Mouse (Mus musculus) testis, adult 2 months (tissue): ENCODE measurements around the gene Cd3g.

Source experiments
- CTCF ChIP-seq: fragments of 200-500 bp; IDR thresholded peaks from 2 replicates; pipeline ENCODE4 v1.5.1; 2012; ENCODE audit warnings: low read depth, mild to moderate bottlenecking, inconsistent platforms, low read length, moderate library complexity; ENCODE audit not compliant: control insufficient read depth, insufficient read depth, insufficient replicate concordance
- POLR2A ChIP-seq: fragments of 200-500 bp; IDR thresholded peaks from 2 replicates; pipeline ENCODE4 v1.6.1; 2012; ENCODE audit warnings: low read depth, mild to moderate bottlenecking, inconsistent platforms, low read length, moderate library complexity; ENCODE audit not compliant: control insufficient read depth

GRCm38 (mm10) chr9:44981104-44981503 is 873 bp upstream of the Cd3g start:
- TF ChIP-seq POLR2A: no peak
- TF ChIP-seq CTCF: no peak
